In the genomic region with DNA sequence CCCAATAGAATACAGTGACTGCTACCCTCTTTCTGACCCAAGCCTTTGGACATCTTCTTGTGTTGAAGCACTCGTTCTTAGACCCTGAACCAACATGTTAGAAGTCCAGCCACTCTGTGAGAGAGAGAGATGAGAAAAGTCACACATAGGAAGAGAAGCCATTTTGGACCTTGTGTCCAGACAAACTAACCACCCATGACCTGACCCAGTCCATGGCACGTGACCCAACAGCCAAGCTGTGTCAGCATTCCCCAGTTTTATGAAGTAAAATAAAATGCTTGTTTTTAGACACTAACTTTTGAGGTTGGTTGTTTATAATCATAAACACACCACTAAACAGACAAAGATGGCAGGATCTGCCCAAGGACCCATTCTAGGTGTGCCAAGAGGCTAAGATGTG, we compare ENCODE assay signal across 19 mouse cellular contexts. TPM values are rescaled to one million over a fixed set of nuclear protein-coding genes. Genes with fewer than 3 reads are reported as not detected.
DNase-seq lines count a peak whose midpoint lies in the region; ATAC-seq and TF ChIP-seq lines count a peak whose summit lies in the region.
"Had no signal": no experiment of that assay in that cellular context is flagged by ENCODE, and none has a peak within 500 bp of the region (broad histone marks: within the 10 kb centered on the region; RNA-seq: fewer than 3 reads in every experiment).

No protein-coding gene starts in this region.

- no peaks in the 10 kb centered on the region for H3K36me3 ChIP-seq in midbrain, embryonic 12.5 days
- no peaks in the 10 kb centered on the region for H3K36me3 ChIP-seq in midbrain, embryonic 10.5 days
- no peaks in the 10 kb centered on the region for H3K36me3 ChIP-seq in forebrain, embryonic 10.5 days (replicated peaks)
- no peaks in the 10 kb centered on the region for H3K36me3 ChIP-seq in forebrain, postnatal 0 days (ENCODE audit: insufficient read depth)
- H3K36me3 ChIP-seq: embryonic facial prominence, embryonic 12.5 days; heart, embryonic 10.5 days had no signal

- H3K4me1 ChIP-seq in midbrain, embryonic 12.5 days: peaks cover 81% of the 10 kb centered on the region
- peaks cover 82% of the 10 kb centered on the region for H3K4me1 ChIP-seq in midbrain, embryonic 10.5 days
- peaks cover 76% of the 10 kb centered on the region for H3K4me1 ChIP-seq in forebrain, embryonic 10.5 days
- peaks cover 51% of the 10 kb centered on the region for H3K4me1 ChIP-seq in forebrain, postnatal 0 days (ENCODE audit: insufficient read depth)

- intact Hi-C loops in left cerebral cortex, postnatal 4 days (cut with DNase I): no loop called here

- peaks cover 43% of the 10 kb centered on the region for H3K27me3 ChIP-seq in midbrain, embryonic 12.5 days
- peaks cover 57% of the 10 kb centered on the region for H3K27me3 ChIP-seq in midbrain, embryonic 10.5 days (ENCODE audit: low read depth, poor library complexity, severe bottlenecking)
- H3K27me3 ChIP-seq in forebrain, embryonic 10.5 days (ENCODE audit: poor library complexity, severe bottlenecking): peaks cover 85% of the 10 kb centered on the region
- no peaks in the 10 kb centered on the region for H3K27me3 ChIP-seq in forebrain, postnatal 0 days (ENCODE audit: insufficient read depth, low read length)

- no peak overlapping the region for H3K9ac ChIP-seq in midbrain, embryonic 12.5 days (replicated peaks)
- no peak overlapping the region for H3K9ac ChIP-seq in forebrain, postnatal 0 days
- H3K9ac ChIP-seq: embryonic facial prominence, embryonic 12.5 days; liver, embryonic 14.5 days had no signal

- H3K27ac ChIP-seq in midbrain, embryonic 12.5 days (replicated peaks): peak overlapping the region; percentile 56
- H3K27ac ChIP-seq in midbrain, embryonic 10.5 days (replicated peaks): no peak overlapping the region
- peak overlapping the region; percentile 22; the same call in 1 of the 2 replicates for H3K27ac ChIP-seq in forebrain, embryonic 10.5 days
- peak overlapping the region; percentile 90 for H3K27ac ChIP-seq in forebrain, postnatal 0 days (ENCODE audit: low read depth, low read length)
- H3K27ac ChIP-seq: embryonic facial prominence, embryonic 12.5 days; liver, embryonic 14.5 days had no signal

- H3K4me3 ChIP-seq in midbrain, embryonic 12.5 days: no peak overlapping the region
- H3K4me3 ChIP-seq in midbrain, embryonic 10.5 days: no peak overlapping the region
- H3K4me3 ChIP-seq in forebrain, embryonic 10.5 days: no peak overlapping the region
- no peak overlapping the region for H3K4me3 ChIP-seq in forebrain, postnatal 0 days (ENCODE audit: low read depth, low read length)
- H3K4me3 ChIP-seq: embryonic facial prominence, embryonic 12.5 days; heart, embryonic 10.5 days had no signal

- H3K9me3 ChIP-seq in midbrain, embryonic 12.5 days: no peaks in the 10 kb centered on the region
- no peaks in the 10 kb centered on the region for H3K9me3 ChIP-seq in midbrain, embryonic 10.5 days (replicated peaks)
- no peaks in the 10 kb centered on the region for H3K9me3 ChIP-seq in forebrain, embryonic 10.5 days
- no peaks in the 10 kb centered on the region for H3K9me3 ChIP-seq in forebrain, postnatal 0 days (ENCODE audit: low read length)
- H3K9me3 ChIP-seq: embryonic facial prominence, embryonic 12.5 days; heart, embryonic 10.5 days had no signal

- no peak for DNase-seq in midbrain, embryonic 10.5 days (ENCODE audit: low spot score)
- DNase-seq in forebrain, embryonic 10.5 days (ENCODE audit: extremely low spot score, low spot score): no peak
- no peak for DNase-seq in forebrain, postnatal 0 days
- DNase-seq in left cerebral cortex, postnatal 4 days: no peak
- no peak for DNase-seq in right cerebral cortex, postnatal 25 days
- no peak for DNase-seq in cerebellum, adult 9-11 months
- DNase-seq: cerebellum, adult 11 months; heart, postnatal 36 days; kidney, adult 11 months; kidney, postnatal 4 days; layer of hippocampus, postnatal 36 days; lung, postnatal 10 days; thymus, adult 18-20 months had no signal

- 86% methylated on average over 2 of the region's 2 CpGs for whole genome bisulfite sequencing in midbrain, embryonic 12.5 days
- 84% methylated on average over 2 of the region's 2 CpGs for WGBS in midbrain, embryonic 10.5 days
- 82% methylated on average over 2 of the region's 2 CpGs for WGBS in forebrain, embryonic 10.5 days
- 54% methylated on average over 2 of the region's 2 CpGs for WGBS in forebrain, postnatal 0 days

- H3K4me2 ChIP-seq in midbrain, embryonic 12.5 days (replicated peaks): no peak overlapping the region
- no peak overlapping the region for H3K4me2 ChIP-seq in forebrain, postnatal 0 days (ENCODE audit: low read depth)
- H3K4me2 ChIP-seq: embryonic facial prominence, embryonic 12.5 days had no signal

- no peak for TF ChIP-seq CTCF in forebrain, postnatal 0 days (IDR thresholded peaks at IDR 0.05; ENCODE audit: low read depth)

- ATAC-seq in midbrain, embryonic 12.5 days (ENCODE audit: low FRiP score, low read depth): no peak
- ATAC-seq in forebrain, postnatal 0 days: no peak

RNA-seq across cellular contexts. Expression of a gene that starts 1.1 kb away (rescaled TPM):
- 12.0 and 14.4 TPM in 2 replicates for polyA plus RNA-seq in midbrain, embryonic 12.5 days (2016; fragmentation: Nextera tagmentation; extraction: Ambion mirVana)
- polyA plus RNA-seq in midbrain, embryonic 10.5 days (2016; fragmentation: Nextera tagmentation; extraction: Ambion mirVana): 9.0 and 16.5 TPM in 2 replicates
- 10.0 and 10.1 TPM in 2 replicates for polyA plus RNA-seq in forebrain, embryonic 10.5 days (2016; fragmentation: Nextera tagmentation; extraction: Ambion mirVana)
- total RNA-seq in forebrain, postnatal 0 days (2014; rRNA removed): 3.8 and 6.8 TPM in 2 replicates
- polyA plus RNA-seq in forebrain, postnatal 0 days (2015; fragmentation: Nextera tagmentation; extraction: Ambion mirVana): 3.7 and 4.2 TPM in 2 replicates
- 1 to 10 TPM; 1.5 to 3.7 TPM for total RNA-seq in left cerebral cortex, postnatal 4 days (2021)
- total RNA-seq: gastrocnemius, adult 8-10 months; megakaryocyte-erythroid progenitor cell, adult 5-6 weeks had no signal

RNA-seq across cellular contexts. Expression of a gene that starts 35.6 kb away (rescaled TPM):
- 39.5 and 40.3 TPM in 2 replicates for polyA plus RNA-seq in midbrain, embryonic 12.5 days (2016; fragmentation: Nextera tagmentation; extraction: Ambion mirVana)
- 3.5 and 7.1 TPM in 2 replicates for polyA plus RNA-seq in midbrain, embryonic 10.5 days (2016; fragmentation: Nextera tagmentation; extraction: Ambion mirVana)
- polyA plus RNA-seq in forebrain, embryonic 10.5 days (2016; fragmentation: Nextera tagmentation; extraction: Ambion mirVana): 2.8 and 4.3 TPM in 2 replicates
- total RNA-seq in forebrain, postnatal 0 days (2014; rRNA removed): 150 and 194 TPM in 2 replicates
- polyA plus RNA-seq in forebrain, postnatal 0 days (2015; fragmentation: Nextera tagmentation; extraction: Ambion mirVana): 183 and 214 TPM in 2 replicates
- 100 to 1,000 TPM; 246 to 287 TPM for total RNA-seq in left cerebral cortex, postnatal 4 days (2021)
- total RNA-seq: megakaryocyte-erythroid progenitor cell, adult 5-6 weeks had no signal
